Mouse (Mus musculus) erythroblast, adult 5-6 weeks (primary cell): ENCODE measurements around the gene Baz2b. TPM values are rescaled to one million over a fixed set of nuclear protein-coding genes. Genes with fewer than 3 reads are reported as not detected.

ENCODE experiments used
- total RNA-seq, 2 experiments: library from RNA; stranded (forward) in 1 of 2; stranded (reverse) in 1 of 2; fragments of 150-400 nt in 1 of 2; fragments of 200-764, 138-1000 nt in 1 of 2; gene quantifications; 2 replicates each; pipeline versions ENCODE4 v1.2.3 to v1.2.4; 2015 to 2017; ENCODE audit warnings: low replicate concordance in 2 of 2

Baz2b gene
- total RNA-seq, 2 experiments from 2014 or later: 59.8 to 116 TPM

Other genes starting within 250 kb of the Baz2b start
- 45.1 and 60.7 TPM in 2 replicates for gene March7, start within 50 bp of the Baz2b start, total RNA-seq (2015; ENCODE audit: low replicate concordance)
- 44.2 and 91.0 TPM in 2 replicates for gene March7, start within 50 bp of the Baz2b start, total RNA-seq (2017; ENCODE audit: low replicate concordance)
- 5.4 and 14.8 TPM in 2 replicates for gene Cd302, start 74.6 kb upstream of the Baz2b start, total RNA-seq (2015; ENCODE audit: low replicate concordance)
- gene Cd302, start 74.6 kb upstream of the Baz2b start, total RNA-seq (2017; ENCODE audit: low replicate concordance): 1.4 and 2.6 TPM in 2 replicates
- gene Ly75, start 173.5 kb upstream of the Baz2b start, total RNA-seq (2015; ENCODE audit: low replicate concordance): 5.6 and 7.9 TPM in 2 replicates
- gene Ly75, start 173.5 kb upstream of the Baz2b start, total RNA-seq (2017; ENCODE audit: low replicate concordance): 6.1 and 8.2 TPM in 2 replicates